Mouse (Mus musculus) cortical plate, adult 2 months (tissue): ENCODE results near the gene Nkpd1.

Source experiments
- CTCF ChIP-seq: fragments of 200-500 bp; IDR thresholded peaks from 2 replicates; pipeline ENCODE4 v1.5.1; 2011; ENCODE audit warnings: mild to moderate bottlenecking, control low read depth, low read length; ENCODE audit not compliant: insufficient read depth; ENCODE audit errors: extremely low read depth
- POLR2A ChIP-seq: fragments of 200-500 bp; IDR thresholded peaks from 2 replicates; pipeline ENCODE4 v1.6.1; 2011; ENCODE audit warnings: mild to moderate bottlenecking, low read length, control low read depth; ENCODE audit not compliant: insufficient read depth; ENCODE audit errors: extremely low read depth

DNA sequence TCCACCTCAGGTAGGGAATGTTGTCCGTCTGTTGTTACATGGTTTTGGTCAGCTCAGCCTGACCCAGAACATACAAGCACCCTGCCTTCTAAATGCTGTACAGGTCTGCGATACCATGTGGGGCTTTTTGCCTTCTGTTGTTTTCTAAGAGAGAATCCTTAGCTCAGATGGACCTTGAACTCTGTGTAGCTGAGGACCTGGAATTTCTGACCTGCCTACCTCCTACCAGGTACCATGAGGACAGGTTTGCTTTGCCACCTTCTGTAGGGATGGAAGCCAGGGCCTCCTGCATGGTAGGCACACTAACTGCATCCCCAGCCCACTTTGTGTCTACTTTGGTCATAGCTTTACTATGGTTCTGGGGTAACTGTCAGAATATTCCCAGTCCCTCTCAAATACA is 48.2 kb downstream of the Nkpd1 start:
- TF ChIP-seq CTCF (no peak), POLR2A (no peak)
